Mouse (Mus musculus): ENCODE results near the gene Fam43b.

Fam43b gene

GRCm38 (mm10) chr4:138353438-138354171 lies 42.7 kb downstream of the Fam43b start:
- no peak for DNase-seq (ENCODE audit: extremely low read depth, low read depth)

- DNase-seq (ENCODE audit: extremely low read depth, low read depth): no peak
Observed at GRCm38 (mm10) chr4:138352692-138353091, 43.6 kb downstream of the Fam43b start.

- no peak for DNase-seq (ENCODE audit: extremely low read depth, low read depth)
Observed at GRCm38 (mm10) chr4:138351821-138352220, 44.5 kb downstream of the Fam43b start.

- no peak for DNase-seq (ENCODE audit: extremely low read depth, low read depth)
Observed at GRCm38 (mm10) chr4:138348716-138349115, 47.6 kb downstream of the Fam43b start.

- DNase-seq (ENCODE audit: extremely low read depth, low read depth): no peak
Observed at GRCm38 (mm10) chr4:138347280-138347679, 49.0 kb downstream of the Fam43b start.

GRCm38 (mm10) chr4:138344891-138345545 lies 51.3 kb downstream of the Fam43b start:
- peak; percentile 60 for DNase-seq (ENCODE audit: extremely low read depth, low read depth)
